Mouse (Mus musculus) limb, embryonic 15.5 days (tissue): ENCODE results near the gene Mbnl1. TPM values are rescaled to one million over a fixed set of nuclear protein-coding genes. Genes with fewer than 3 reads are reported as not detected.

Experiments used
- ATAC-seq: fragments of 200-750 bp; cut with Nextera tagmentation; 2 replicates; pipeline ENCODE4 v1.8.0; 2017; ENCODE audit warnings: low read depth, moderate TSS enrichment; ENCODE audit not compliant: insufficient number of reproducible peaks, low FRiP score, low TSS enrichment
- H3K27ac ChIP-seq: fragments of 300-500 bp; sonication (generic); 2 replicates; pipeline ENCODE4 v1.5.1; 2015; ENCODE audit warnings: moderate library complexity, mild to moderate bottlenecking, inconsistent platforms
- H3K27me3 ChIP-seq: fragments of 300-500 bp; sonication (generic); 2 replicates; pipeline ENCODE4 v1.6.1; 2015; ENCODE audit warnings: inconsistent platforms
- H3K36me3 ChIP-seq: fragments of 300-500 bp; sonication (generic); 2 replicates; pipeline ENCODE4 v1.6.1; 2015; ENCODE audit warnings: inconsistent platforms
- H3K4me1 ChIP-seq: fragments of 300-500 bp; sonication (generic); 2 replicates; pipeline ENCODE4 v1.6.1; 2015; ENCODE audit warnings: inconsistent platforms
- H3K4me2 ChIP-seq: fragments of 300-500 bp; sonication (generic); 2 replicates; pipeline ENCODE4 v1.6.1; 2015; ENCODE audit warnings: mild to moderate bottlenecking, inconsistent platforms
- H3K4me3 ChIP-seq: fragments of 300-500 bp; sonication (generic); 2 replicates; pipeline ENCODE4 v1.5.1; 2015; ENCODE audit warnings: mild to moderate bottlenecking, inconsistent platforms
- H3K9ac ChIP-seq: fragments of 300-500 bp; sonication (generic); 2 replicates; pipeline ENCODE4 v1.6.1; 2015; ENCODE audit warnings: inconsistent platforms
- H3K9me3 ChIP-seq: fragments of 300-500 bp; sonication (generic); 2 replicates; pipeline ENCODE4 v1.6.1; 2016; ENCODE audit warnings: inconsistent platforms
- WGBS: fragments of 180-500 bp; shearing (Covaris S2); methylation state at CpG from one replicate; pipeline ENCODE4 v1.1.7; 2015; 5-methylcytosine and 5-hydroxymethylcytosine counted together
- polyA plus RNA-seq: library from polyadenylated mRNA; unstranded; fragments of >200 nt; fragmentation: Nextera tagmentation; extraction: Ambion mirVana; gene quantifications from 2 replicates; pipeline ENCODE4 v1.2.1, GENCODE M21; 2015

Mbnl1 gene
- polyA plus RNA-seq, 1 experiment from 2014 or later: 109 TPM

GRCm38 (mm10) chr3:60631183-60631582 lies 158.6 kb downstream of the Mbnl1 start:
- H3K4me2 ChIP-seq: no peak overlapping the region
- no peak overlapping the region for H3K9ac ChIP-seq
- H3K4me1 ChIP-seq: no peaks in the 10 kb centered on the region
- no peak overlapping the region for H3K27ac ChIP-seq
- no peaks in the 10 kb centered on the region for H3K9me3 ChIP-seq
- H3K27me3 ChIP-seq: no peaks in the 10 kb centered on the region
- no peak for ATAC-seq
- no peak overlapping the region for H3K4me3 ChIP-seq
- WGBS: 88% methylated on average over 2 of the region's 2 CpGs
- H3K36me3 ChIP-seq: peaks cover 8% of the 10 kb centered on the region; the same call in 1 of the 2 replicates

GRCm38 (mm10) chr3:60631754-60632153 lies 159.1 kb downstream of the Mbnl1 start:
- Histone ChIP-seq H3K9ac (no peak overlapping the region), H3K9me3 (no peaks in the 10 kb centered on the region), H3K4me3 (no peak overlapping the region), H3K4me2 (no peak overlapping the region), H3K27ac (no peak overlapping the region), H3K36me3 (peaks cover 6% of the 10 kb centered on the region; the same call in 1 of the 2 replicates), H3K4me1 (no peaks in the 10 kb centered on the region), H3K27me3 (no peaks in the 10 kb centered on the region)
- ATAC-seq: no peak
- WGBS: 88% methylated on average over 5 of the region's 5 CpGs

GRCm38 (mm10) chr3:60632796-60633466 lies 160.3 kb downstream of the Mbnl1 start:
- 97% methylated on average over 1 of the region's 1 CpGs for WGBS
- H3K9ac ChIP-seq: no peak overlapping the region
- no peaks in the 10 kb centered on the region for H3K4me1 ChIP-seq
- H3K4me3 ChIP-seq: no peak overlapping the region
- no peaks in the 10 kb centered on the region for H3K9me3 ChIP-seq
- H3K27ac ChIP-seq: no peak overlapping the region
- no peak overlapping the region for H3K4me2 ChIP-seq
- no peak for ATAC-seq
- peaks cover 6% of the 10 kb centered on the region; the same call in 1 of the 2 replicates for H3K36me3 ChIP-seq
- no peaks in the 10 kb centered on the region for H3K27me3 ChIP-seq

- Histone ChIP-seq H3K27ac (no peak overlapping the region), H3K4me1 (no peaks in the 10 kb centered on the region), H3K9ac (no peak overlapping the region), H3K27me3 (no peaks in the 10 kb centered on the region), H3K36me3 (no peaks in the 10 kb centered on the region), H3K4me2 (no peak overlapping the region), H3K4me3 (no peak overlapping the region), H3K9me3 (no peaks in the 10 kb centered on the region)
- WGBS: 52% methylated on average over 3 of the region's 3 CpGs
- ATAC-seq: no peak
These were observed 165.9 kb downstream of the Mbnl1 start for GRCm38 (mm10) chr3:60638530-60638929.

GRCm38 (mm10) chr3:60639135-60639534 lies 166.5 kb downstream of the Mbnl1 start:
- 28% methylated on average over 5 of the region's 5 CpGs for WGBS
- H3K36me3 ChIP-seq: no peaks in the 10 kb centered on the region
- ATAC-seq: no peak

GRCm38 (mm10) chr3:60642227-60642626 lies 169.6 kb downstream of the Mbnl1 start:
- 80% methylated on average over 3 of the region's 3 CpGs for WGBS
- H3K27ac ChIP-seq: no peak overlapping the region
- no peak for ATAC-seq
- no peak overlapping the region for H3K4me3 ChIP-seq
- H3K4me1 ChIP-seq: no peaks in the 10 kb centered on the region
- H3K9me3 ChIP-seq: no peaks in the 10 kb centered on the region
- H3K36me3 ChIP-seq: no peaks in the 10 kb centered on the region
- no peaks in the 10 kb centered on the region for H3K27me3 ChIP-seq
- H3K4me2 ChIP-seq: no peak overlapping the region
- H3K9ac ChIP-seq: no peak overlapping the region

More at GRCm38 (mm10) chr3:60639135-60639534, 166.5 kb downstream of the Mbnl1 start:
- no peaks in the 10 kb centered on the region for H3K27me3 ChIP-seq
- H3K27ac ChIP-seq: no peak overlapping the region
- no peak overlapping the region for H3K9ac ChIP-seq
- no peak overlapping the region for H3K4me3 ChIP-seq
- no peaks in the 10 kb centered on the region for H3K4me1 ChIP-seq
- H3K9me3 ChIP-seq: no peaks in the 10 kb centered on the region
- H3K4me2 ChIP-seq: no peak overlapping the region

- H3K4me2 ChIP-seq: no peak overlapping the region
- no peak overlapping the region for H3K4me3 ChIP-seq
- no peak for ATAC-seq
- H3K36me3 ChIP-seq: no peaks in the 10 kb centered on the region
- no peaks in the 10 kb centered on the region for H3K9me3 ChIP-seq
- 85% methylated on average over 1 of the region's 1 CpGs for WGBS
- no peak overlapping the region for H3K9ac ChIP-seq
- H3K27me3 ChIP-seq: no peaks in the 10 kb centered on the region
- H3K4me1 ChIP-seq: no peaks in the 10 kb centered on the region
- no peak overlapping the region for H3K27ac ChIP-seq
These were observed 172.9 kb downstream of the Mbnl1 start for GRCm38 (mm10) chr3:60645531-60645930.

- H3K9ac ChIP-seq: no peak overlapping the region
- H3K27me3 ChIP-seq: no peaks in the 10 kb centered on the region
- 86% methylated on average over 1 of the region's 1 CpGs for WGBS
- H3K36me3 ChIP-seq: no peaks in the 10 kb centered on the region
- H3K27ac ChIP-seq: no peak overlapping the region
- H3K4me3 ChIP-seq: no peak overlapping the region
- H3K4me1 ChIP-seq: no peaks in the 10 kb centered on the region
- no peaks in the 10 kb centered on the region for H3K9me3 ChIP-seq
- no peak overlapping the region for H3K4me2 ChIP-seq
- no peak for ATAC-seq
These were observed 175.7 kb downstream of the Mbnl1 start for GRCm38 (mm10) chr3:60648293-60648692.

GRCm38 (mm10) chr3:60660762-60661161 lies 188.1 kb downstream of the Mbnl1 start:
- Histone ChIP-seq H3K4me1 (no peaks in the 10 kb centered on the region), H3K4me2 (no peak overlapping the region), H3K4me3 (no peak overlapping the region), H3K27ac (no peak overlapping the region), H3K27me3 (no peaks in the 10 kb centered on the region), H3K9ac (no peak overlapping the region), H3K36me3 (no peaks in the 10 kb centered on the region), H3K9me3 (no peaks in the 10 kb centered on the region)
- no peak for ATAC-seq
- WGBS: 91% methylated on average over 2 of the region's 2 CpGs
